ENCODE assay signal across 7 mouse cellular contexts in the genomic region with DNA sequence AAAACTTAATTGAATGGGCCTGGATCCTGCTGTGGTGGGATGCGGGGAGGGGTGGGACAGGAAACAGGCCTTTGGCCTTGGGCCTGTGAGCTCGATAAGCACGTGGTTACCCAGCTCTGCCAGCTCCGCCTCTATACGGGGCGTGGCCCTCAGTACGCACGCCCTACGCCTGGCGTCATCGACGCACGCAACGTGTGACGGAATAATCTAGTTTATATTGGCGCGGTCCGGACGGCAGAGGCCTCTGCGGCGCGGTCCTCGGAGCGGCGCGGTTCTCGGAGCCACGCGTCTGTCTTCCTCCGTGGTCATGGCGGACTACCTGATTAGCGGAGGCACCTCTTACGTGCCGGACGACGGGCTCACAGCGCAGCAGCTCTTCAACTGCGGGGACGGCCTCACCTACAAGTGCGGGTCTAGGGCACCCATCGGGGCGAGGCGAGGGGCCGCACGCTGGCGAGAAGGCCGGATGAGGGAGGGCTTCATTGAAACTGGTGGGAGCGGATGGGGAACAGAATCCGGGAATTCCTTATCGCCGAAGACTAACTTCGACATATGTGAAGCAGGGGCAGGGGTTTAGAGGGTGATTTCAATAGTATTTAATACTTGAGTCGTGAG. TPM values are rescaled to one million over a fixed set of nuclear protein-coding genes. Genes with fewer than 3 reads are reported as not detected.
DNase-seq lines count a peak whose midpoint lies in the region; ATAC-seq lines count a peak whose summit lies in the region.

Impdh2 (plus strand) TSS at position 60 of the 615 bp plus-strand sequence.

- peak within 1 kb of the TSS; percentile 64 for H3K4me3 ChIP-seq in intestine, embryonic 16.5 days (ENCODE audit: low read length)
- H3K4me3 ChIP-seq in midbrain, embryonic 11.5 days (ENCODE audit: low read depth, low read length) = peak within 1 kb of the TSS; percentile 55

- no peaks in the 10 kb centered on the region for H3K27me3 ChIP-seq in intestine, embryonic 16.5 days (replicated peaks; ENCODE audit: control insufficient read depth, insufficient read depth, low read length)
- no peaks in the 10 kb centered on the region for H3K27me3 ChIP-seq in midbrain, embryonic 11.5 days (ENCODE audit: control insufficient read depth, insufficient read depth, low read length)

- WGBS in intestine, embryonic 16.5 days = 0% methylated on average over 52 of the region's 53 CpGs
- WGBS in midbrain, embryonic 11.5 days = under 1% methylated on average over 52 of the region's 53 CpGs

- H3K9ac ChIP-seq in intestine, embryonic 16.5 days (ENCODE audit: low read depth, low read length) = peak within 1 kb of the TSS; percentile 79
- H3K9ac ChIP-seq in midbrain, embryonic 11.5 days (ENCODE audit: low read length) = peak within 1 kb of the TSS; percentile 79

- intact Hi-C loops in left cerebral cortex, postnatal 36 days (cut with DNase I) = no loop called here

- H3K9me3 ChIP-seq in intestine, embryonic 16.5 days (ENCODE audit: control insufficient read depth, low read length) = no peaks in the 10 kb centered on the region
- no peaks in the 10 kb centered on the region for H3K9me3 ChIP-seq in midbrain, embryonic 11.5 days (ENCODE audit: control insufficient read depth, low read length)

- peak; percentile 99 for ATAC-seq in intestine, embryonic 16.5 days
- peak; percentile 99 for ATAC-seq in midbrain, embryonic 11.5 days (ENCODE audit: low FRiP score)

- DNase-seq in adrenal gland, adult 8-10 months = peak; percentile 94
- peak; percentile 97 for DNase-seq in embryo, embryonic 9.5 days (ENCODE audit: extremely low spot score)
- peak; percentile 82 to 92 for DNase-seq in gastrocnemius, postnatal 4 days (ENCODE audit: low spot score in 2 of 2)
- DNase-seq in left cerebral cortex, postnatal 36 days (ENCODE audit: low spot score in 2 of 2) = peak; percentile 90 to 94
- peak; percentile 100 for DNase-seq in midbrain, embryonic 11.5 days (ENCODE audit: low spot score, missing footprints)
- DNase-seq in skeletal muscle tissue, adult 2 months (ENCODE audit: low read depth, low spot score) = peak; percentile 97

- peak within 1 kb of the TSS; percentile 59 for H3K27ac ChIP-seq in intestine, embryonic 16.5 days (ENCODE audit: low read length)
- H3K27ac ChIP-seq in midbrain, embryonic 11.5 days (ENCODE audit: low read depth, low read length) = peak within 1 kb of the TSS; percentile 20; the same call in 1 of the 2 replicates

- H3K36me3 ChIP-seq in intestine, embryonic 16.5 days (ENCODE audit: control insufficient read depth, insufficient read depth, low read length) = peaks cover 29% of the 10 kb centered on the region
- H3K36me3 ChIP-seq in midbrain, embryonic 11.5 days (ENCODE audit: control insufficient read depth, insufficient read depth, low read length) = peaks cover 30% of the 10 kb centered on the region

- peak within 1 kb of the TSS; percentile 74 for H3K4me2 ChIP-seq in intestine, embryonic 16.5 days (ENCODE audit: low read depth, low read length)
- peak within 1 kb of the TSS; percentile 87 for H3K4me2 ChIP-seq in midbrain, embryonic 11.5 days

- H3K4me1 ChIP-seq in intestine, embryonic 16.5 days (ENCODE audit: control insufficient read depth, insufficient read depth, low read length) = peaks cover 17% of the 10 kb centered on the region
- H3K4me1 ChIP-seq in midbrain, embryonic 11.5 days (ENCODE audit: control insufficient read depth, insufficient read depth, low read length) = peaks cover 8% of the 10 kb centered on the region

RNA-seq across cellular contexts. Expression of gene Impdh2, which starts in this region (rescaled TPM):
- 10 to 100 TPM; 59.9 to 88.8 (median 73.5) TPM for total RNA-seq in adrenal gland, adult 8-10 months (2022)
- total RNA-seq in gastrocnemius, postnatal 4 days (2021) = 10 to 100 TPM; 78.6 to 92.9 TPM
- polyA plus RNA-seq in intestine, embryonic 16.5 days (2015; fragmentation: Nextera tagmentation; extraction: Ambion mirVana) = 149 and 173 TPM in 2 replicates
- total RNA-seq in left cerebral cortex, postnatal 36 days (2021) = 10 to 100 TPM; 47.7 to 47.9 TPM
- polyA plus RNA-seq in midbrain, embryonic 11.5 days (2014; fragmentation: Nextera tagmentation; extraction: Ambion mirVana) = 182 and 186 TPM in 2 replicates

Comparison
In these comparisons a context has a peak if more than half of its experiments do, and no peak if none do; other contexts are left out.
1. Peak in every context shown above with its lines: DNase-seq, ATAC-seq, H3K4me3 ChIP-seq and H3K27ac ChIP-seq.